Mouse (Mus musculus) ES-E14 (cell line): ENCODE measurements around the gene Dalrd3. TPM values are rescaled to one million over a fixed set of nuclear protein-coding genes. Genes with fewer than 3 reads are reported as not detected.

ENCODE experiments used
- DNase-seq: peaks from one replicate; pipeline ENCODE4 v3.0.0-alpha.2; 2013; ENCODE audit warnings: low read depth, low spot score
- H3K27ac ChIP-seq: 2 replicates; pipeline ENCODE4 v1.5.1; 2012; ENCODE audit warnings: low read depth, mild to moderate bottlenecking, low read length, moderate library complexity, mixed read lengths; ENCODE audit not compliant: poor library complexity, insufficient read depth, severe bottlenecking
- H3K36me3 ChIP-seq: 2 replicates; pipeline ENCODE4 v1.6.1; 2012; ENCODE audit warnings: mild to moderate bottlenecking, low read length, moderate library complexity, mixed read lengths; ENCODE audit not compliant: control insufficient read depth, poor library complexity, insufficient read depth, severe bottlenecking
- H3K4me1 ChIP-seq, 2 experiments: fragments of 150-350 bp in 1 of 2; sonication (generic) in 1 of 2; 2 replicates each; pipeline ENCODE4 v1.6.1; 2012; ENCODE audit warnings: low read length in 2 of 2, mild to moderate bottlenecking in 1 of 2, mixed read lengths in 1 of 2; ENCODE audit not compliant: control insufficient read depth in 2 of 2, insufficient read depth in 2 of 2, poor library complexity in 1 of 2
- H3K4me3 ChIP-seq, 2 experiments: fragments of 150-350 bp in 1 of 2; sonication (generic) in 1 of 2; 2 replicates each; pipeline ENCODE4 v1.5.1; 2012; ENCODE audit warnings: low read length in 2 of 2, low read depth in 1 of 2, mild to moderate bottlenecking in 1 of 2, mixed read lengths in 1 of 2; ENCODE audit not compliant: insufficient read depth in 1 of 2, poor library complexity in 1 of 2, severe bottlenecking in 1 of 2
- H3K9ac ChIP-seq: 2 replicates; pipeline ENCODE4 v1.6.1; 2012; ENCODE audit warnings: low read depth, mild to moderate bottlenecking, low read length, mixed read lengths; ENCODE audit not compliant: poor library complexity, insufficient read depth, severe bottlenecking
- H3K9me3 ChIP-seq: fragments of 150-350 bp; sonication (generic); 2 replicates; pipeline ENCODE4 v1.6.1; 2012; ENCODE audit warnings: low read depth, mild to moderate bottlenecking, low read length; ENCODE audit not compliant: control insufficient read depth, insufficient read depth
- CHD2 ChIP-seq: IDR thresholded peaks from 2 replicates; pipeline ENCODE4 v1.6.1; 2014; ENCODE audit warnings: mild to moderate bottlenecking, low read depth, low read length, inconsistent platforms
- HCFC1 ChIP-seq: IDR thresholded peaks from 2 replicates; pipeline ENCODE4 v1.6.1; 2012; ENCODE audit warnings: low read length, inconsistent platforms, borderline replicate concordance; ENCODE audit not compliant: insufficient read depth
- MAFK ChIP-seq: IDR thresholded peaks from 2 replicates; pipeline ENCODE4 v1.6.1; 2014; ENCODE audit warnings: mild to moderate bottlenecking, low read depth, low read length, inconsistent platforms; ENCODE audit not compliant: insufficient read depth
- ZC3H11A ChIP-seq: IDR thresholded peaks from 2 replicates; pipeline ENCODE4 v1.6.1; 2012; ENCODE audit warnings: low read depth, mild to moderate bottlenecking, inconsistent platforms, low read length, borderline replicate concordance
- ZNF384 ChIP-seq: IDR thresholded peaks from 2 replicates; pipeline ENCODE4 v1.6.1; 2012; ENCODE audit warnings: low read depth, low read length, inconsistent platforms
- in situ Hi-C, 2 experiments: fragments of 600-800 bp; cut with MboI; formaldehyde crosslinking; loops; one replicate each; pipeline ENCODE4 v1.15.1; 2025; ENCODE audit warnings: low sequenced_read_pairs in 2 of 2, inconsistent platforms in 1 of 2; ENCODE audit not compliant: unreplicated experiment in 2 of 2
- total RNA-seq: library from RNA; depleted of rRNA; stranded (reverse); fragments of 300-350 nt; gene quantifications from 2 replicates; pipeline ENCODE4 v1.2.3, GENCODE M21; 2012; rRNA removed

Gene Dalrd3
- total RNA-seq: 112 and 209 TPM in 2 replicates

GRCm38 (mm10) chr9:108569381-108570206, at the start of gene Dalrd3:
Gene Dalrd3, plus strand, starts transcription at chr9:108569886.
- in situ Hi-C loops: no loop called here
- Histone ChIP-seq H3K4me3 (peak within 1 kb of the TSS; percentile 81 to 82), H3K9me3 (no peaks in the 10 kb centered on the region), H3K36me3 (peaks cover 40% of the 10 kb centered on the region), H3K9ac (peak within 1 kb of the TSS; percentile 78), H3K27ac (peak within 1 kb of the TSS; percentile 14; the same call in 1 of the 2 replicates), H3K4me1 (peaks cover 6 to 25% of the 10 kb centered on the region in 2 experiments; a peak in 3 of 4 replicates)
- peak; percentile 83 for DNase-seq
- no peak for TF ChIP-seq HCFC1

GRCm38 (mm10) chr9:108521604-108522003, 48.1 kb upstream of the Dalrd3 start:
- in situ Hi-C loops: no loop called here
- Histone ChIP-seq H3K4me1 (peaks cover 0 to 5% of the 10 kb centered on the region in 2 experiments; a peak in 1 of 4 replicates), H3K27ac (no peak overlapping the region), H3K36me3 (no peaks in the 10 kb centered on the region; the same call in 1 of the 2 replicates), H3K4me3 (no peak overlapping the region), H3K9me3 (no peaks in the 10 kb centered on the region), H3K9ac (no peak overlapping the region)
- DNase-seq: no peak
- no peak for TF ChIP-seq CHD2
- no peak for TF ChIP-seq ZNF384
- no peak for TF ChIP-seq HCFC1
- TF ChIP-seq MAFK: no peak
- TF ChIP-seq ZC3H11A: no peak

- H3K27ac ChIP-seq: no peak overlapping the region
- no peak overlapping the region for H3K4me3 ChIP-seq
- no peak for DNase-seq
- in situ Hi-C loops: no loop called here
- H3K36me3 ChIP-seq: no peaks in the 10 kb centered on the region; the same call in 1 of the 2 replicates
- TF ChIP-seq ZNF384 (no peak), ZC3H11A (no peak), MAFK (no peak), CHD2 (no peak), HCFC1 (no peak)
- no peak overlapping the region for H3K9ac ChIP-seq
- H3K9me3 ChIP-seq: no peaks in the 10 kb centered on the region
- H3K4me1 ChIP-seq: peaks cover 0 to 5% of the 10 kb centered on the region in 2 experiments; a peak in 1 of 4 replicates
These were observed 46.3 kb upstream of the Dalrd3 start for GRCm38 (mm10) chr9:108523341-108523740.

- DNase-seq: no peak
- TF ChIP-seq ZC3H11A: no peak
- TF ChIP-seq MAFK: no peak
- no peak for TF ChIP-seq ZNF384
- no peak for TF ChIP-seq HCFC1
- no peak for TF ChIP-seq CHD2
- H3K9me3 ChIP-seq: no peaks in the 10 kb centered on the region
- H3K9ac ChIP-seq: no peak overlapping the region; the same call in 1 of the 2 replicates
- H3K4me3 ChIP-seq: no peak overlapping the region
- peaks cover 5% of the 10 kb centered on the region for H3K36me3 ChIP-seq
- no peak overlapping the region for H3K27ac ChIP-seq
- H3K4me1 ChIP-seq: no peaks in the 10 kb centered on the region; a peak in 1 of 4 replicates
- in situ Hi-C loops: no loop called here
These were observed 44.3 kb upstream of the Dalrd3 start for GRCm38 (mm10) chr9:108525400-108525799.

- Histone ChIP-seq H3K4me1 (no peaks in the 10 kb centered on the region), H3K4me3 (no peak overlapping the region), H3K36me3 (peaks cover 36% of the 10 kb centered on the region), H3K9me3 (no peaks in the 10 kb centered on the region), H3K27ac (no peak overlapping the region), H3K9ac (no peak overlapping the region)
- no peak for TF ChIP-seq HCFC1
- no peak for TF ChIP-seq ZC3H11A
- no peak for TF ChIP-seq CHD2
- TF ChIP-seq MAFK: no peak
- TF ChIP-seq ZNF384: no peak
- no peak for DNase-seq
- in situ Hi-C loops: no loop called here
These were observed 38.7 kb upstream of the Dalrd3 start for GRCm38 (mm10) chr9:108530954-108531353.
